Mouse (Mus musculus) gastrocnemius, adult 2 months (tissue): ENCODE results near the gene Fubp1. TPM values are rescaled to one million over a fixed set of nuclear protein-coding genes. Genes with fewer than 3 reads are reported as not detected.

Experiments used
- DNase-seq: peaks from one replicate; pipeline ENCODE4 v3.0.0; 2022
- H3K27ac ChIP-seq: fragments of 200-600 bp; 2 replicates; pipeline ENCODE4 v1.8.1; 2022; ENCODE audit warnings: mild to moderate bottlenecking
- H3K4me3 ChIP-seq: fragments of 200-600 bp; 2 replicates; pipeline ENCODE4 v1.8.1; 2022; ENCODE audit warnings: mild to moderate bottlenecking, moderate library complexity
- CTCF ChIP-seq: fragments of 200-600 bp; IDR thresholded peaks from 2 replicates; pipeline ENCODE4 v1.8.1; 2022; ENCODE audit warnings: antibody characterized with exemption, mild to moderate bottlenecking, moderate library complexity
- intact Hi-C: fragments of 180-260 bp; cut with DNase I; formaldehyde crosslinking; loops from one replicate; pipeline ENCODE4 v1.15.1; 2025
- long read RNA-seq, 2 experiments: library from polyadenylated mRNA; stranded (forward); transcript quantifications; one replicate each; pipeline ENCODE4 v2.0.0; 2021
- total RNA-seq, 2 experiments: library from RNA; stranded (reverse); gene quantifications; 2 replicates each; pipeline ENCODE4 v1.2.3; 2021

Gene Fubp1
- total RNA-seq, result 10 to 100 TPM; 30.1 to 36.8 TPM
- long read RNA-seq, experiment 1, full-length matches to known transcripts, result 8 of 21 reads
- long read RNA-seq, experiment 1, partial matches to known transcripts, result 2 of 21 reads
- long read RNA-seq, experiment 1, other reads (novel, unspliced or antisense), result 11 of 21 reads
- long read RNA-seq, experiment 2, full-length matches to known transcripts, result 15 of 26 reads
- long read RNA-seq, experiment 2, partial matches to known transcripts, result 2 of 26 reads
- long read RNA-seq, experiment 2, other reads (novel, unspliced or antisense), result 9 of 26 reads

DNA sequence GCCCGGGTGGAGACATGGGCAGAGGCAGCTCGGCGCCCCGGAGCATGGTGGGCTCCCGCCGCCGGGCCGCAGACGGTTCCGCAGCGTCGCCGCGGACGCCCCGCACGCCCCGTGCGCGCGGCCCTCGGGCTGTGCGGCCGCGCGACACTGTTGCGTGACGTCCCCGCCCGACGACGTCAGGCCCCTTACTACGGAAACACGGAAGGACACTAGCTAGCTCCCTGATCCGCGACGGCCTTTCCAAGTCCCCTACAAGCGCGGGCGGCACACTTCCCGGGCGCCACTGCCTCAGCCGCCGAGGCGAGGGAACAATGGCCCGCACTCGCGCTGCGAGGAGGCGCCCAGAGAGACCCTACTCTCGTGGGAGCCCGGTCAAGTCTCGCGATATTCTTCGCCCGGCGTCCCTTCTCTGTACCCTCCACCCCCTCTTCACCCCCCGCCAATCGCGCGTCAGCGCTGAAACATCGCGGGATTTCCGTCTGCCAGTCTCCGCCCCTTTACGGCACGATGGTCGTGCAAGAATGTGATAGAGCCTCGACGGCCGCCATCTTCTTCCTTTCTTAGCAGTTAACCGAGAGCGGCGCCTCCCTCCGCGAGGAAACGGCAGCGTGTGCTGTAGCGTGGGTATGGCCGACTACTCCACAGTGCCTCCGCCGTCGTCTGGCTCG lies at the start of gene Fubp1, which contains the start of gene Dnajb4:
Gene Fubp1, plus strand, starts transcription at position 456 of the 668 bp plus-strand sequence.
Gene Dnajb4, minus strand, starts transcription at position 336 of the 668 bp plus-strand sequence.
- DNase-seq, result peak; percentile 100
- no peak for TF ChIP-seq CTCF
- peak within 1 kb of the TSS; percentile 100 for H3K27ac ChIP-seq
- intact Hi-C loops, result loop anchor here (2.0 to 5.0 kb wide), 2 partner anchors 17 to 98 kb away; no protein-coding TSS in a partner anchor
- peak within 1 kb of the TSS; percentile 79 for H3K4me3 ChIP-seq

DNA sequence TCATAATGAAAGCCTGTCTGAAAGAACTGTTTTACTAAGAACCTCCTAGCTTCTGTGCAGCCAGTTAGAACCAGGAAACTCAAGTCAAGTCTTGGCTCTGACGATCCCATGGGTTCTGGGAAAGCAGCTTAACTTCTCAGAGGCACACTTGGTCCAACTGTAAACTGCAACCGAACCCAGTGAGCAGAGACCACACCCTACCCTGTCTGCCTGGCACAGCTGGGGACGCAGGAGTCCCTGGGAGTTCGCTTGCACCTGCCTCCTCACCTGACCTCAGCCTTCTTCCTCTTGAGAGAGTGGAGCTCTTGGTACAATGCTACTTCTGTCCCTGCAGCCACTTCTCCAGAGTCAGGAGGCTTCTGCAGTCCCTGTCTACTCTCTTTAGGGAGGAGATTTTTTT lies 49.6 kb upstream of the Fubp1 start:
- intact Hi-C loops, result no loop called here
- DNase-seq, result no peak
- Histone ChIP-seq H3K27ac (no peak overlapping the region), H3K4me3 (no peak overlapping the region)
- TF ChIP-seq CTCF, result no peak

DNA sequence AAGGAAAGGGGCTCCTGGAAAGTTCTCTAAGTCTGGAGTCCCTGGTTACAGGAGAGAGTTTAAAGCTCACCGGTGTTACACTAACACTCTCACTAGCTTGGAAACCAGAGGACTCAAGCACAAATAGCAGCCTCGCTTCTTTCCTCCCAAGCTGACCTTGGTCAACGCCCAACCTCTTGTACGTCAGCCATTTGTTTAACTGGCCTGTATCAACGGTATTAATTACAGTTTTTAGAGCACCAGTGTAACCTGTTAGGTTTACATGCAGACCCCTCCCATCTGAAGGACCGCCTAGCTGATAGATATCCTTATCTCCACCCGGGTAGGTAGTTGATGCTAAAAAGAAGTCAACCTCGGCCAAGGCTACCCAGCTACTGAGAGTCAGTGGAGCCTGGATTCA lies 46.9 kb upstream of the Fubp1 start:
- Histone ChIP-seq H3K27ac (no peak overlapping the region), H3K4me3 (no peak overlapping the region)
- DNase-seq, result no peak
- intact Hi-C loops, result no loop called here
- TF ChIP-seq CTCF, result no peak

DNA sequence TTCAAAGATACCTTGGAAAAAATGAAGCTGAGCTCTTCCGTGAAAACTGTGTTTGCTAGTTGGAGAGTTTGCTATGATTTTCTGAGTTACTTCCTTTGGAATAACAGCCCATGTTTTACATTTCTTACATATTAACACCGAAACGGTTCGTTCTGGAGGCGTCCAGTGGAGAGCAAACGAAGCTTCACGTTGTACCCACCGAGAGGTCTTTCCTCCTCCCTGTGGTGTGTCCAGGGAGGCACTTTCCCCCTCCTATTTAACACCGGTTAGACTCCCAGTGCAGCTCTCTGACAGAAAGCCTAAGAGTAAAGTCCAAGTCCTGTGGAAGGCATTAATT lies 45.2 kb upstream of the Fubp1 start:
- Histone ChIP-seq H3K4me3 (peak overlapping the region; percentile 83), H3K27ac (no peak overlapping the region)
- DNase-seq, result no peak
- intact Hi-C loops, result no loop called here
- no peak for TF ChIP-seq CTCF

DNA sequence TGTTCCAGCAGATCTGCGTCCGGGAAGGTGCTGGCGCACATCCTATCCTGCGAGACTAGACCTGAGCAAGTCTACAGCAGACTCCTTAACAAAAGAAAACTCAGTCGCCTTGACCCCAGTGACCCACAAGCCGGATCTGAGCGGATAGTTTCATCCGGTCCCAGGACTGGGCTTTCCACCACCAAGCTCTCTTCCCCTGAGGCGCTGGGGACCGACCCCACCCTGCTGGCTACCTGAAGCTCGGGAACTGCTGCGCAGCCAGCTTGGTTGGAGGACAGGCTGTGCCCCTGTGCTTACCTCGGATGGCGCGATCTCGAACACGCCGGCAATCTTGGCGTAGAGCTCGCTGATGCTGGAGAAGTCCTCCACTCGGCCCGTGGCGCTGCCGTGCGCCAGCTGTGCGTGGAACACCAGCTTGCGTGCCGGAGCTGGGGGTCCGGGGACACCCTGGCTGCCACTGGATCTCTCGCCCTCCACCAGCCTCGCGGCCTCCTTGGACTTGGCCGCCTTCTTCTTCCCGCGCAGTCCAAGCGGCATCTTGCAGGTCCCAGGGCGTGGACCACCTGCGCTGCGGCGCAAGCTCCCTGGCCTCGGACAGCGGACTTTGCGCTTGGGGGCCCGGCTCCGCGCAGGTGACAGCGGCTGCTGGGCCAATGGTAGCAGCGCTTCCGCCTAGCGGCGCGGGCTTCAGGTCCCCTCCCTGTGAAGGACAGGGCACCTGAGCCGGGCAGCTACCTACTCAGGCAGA lies 44.7 kb upstream of the Fubp1 start:
- DNase-seq, result peak; percentile 38

DNA sequence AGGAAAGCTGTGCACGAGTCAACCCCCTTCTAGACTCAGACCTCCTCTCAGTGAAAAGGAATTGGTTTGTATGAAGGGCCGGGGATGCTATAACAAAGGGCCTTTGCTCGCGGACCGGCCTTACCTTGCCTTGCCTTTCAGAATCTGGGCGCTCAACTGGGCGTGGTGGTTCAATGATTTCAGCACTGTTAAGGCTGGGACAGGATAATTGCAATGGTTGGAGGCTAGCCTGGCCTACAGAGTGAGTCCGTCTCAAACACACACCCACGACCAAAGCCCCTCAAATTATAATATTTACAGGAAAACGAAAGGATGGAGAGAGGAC lies 44.2 kb upstream of the Fubp1 start, which contains the start of gene Gipc2:
Gene Gipc2, minus strand, starts transcription at position 132 of the 325 bp plus-strand sequence.
- intact Hi-C loops, result no loop called here
- TF ChIP-seq CTCF, result no peak

More for the DNA sequence above, 44.7 kb upstream of the Fubp1 start:
- Histone ChIP-seq H3K27ac (peak overlapping the region; percentile 72), H3K4me3 (peak overlapping the region; percentile 83)
- no peak for TF ChIP-seq CTCF
- intact Hi-C loops, result no loop called here

DNA sequence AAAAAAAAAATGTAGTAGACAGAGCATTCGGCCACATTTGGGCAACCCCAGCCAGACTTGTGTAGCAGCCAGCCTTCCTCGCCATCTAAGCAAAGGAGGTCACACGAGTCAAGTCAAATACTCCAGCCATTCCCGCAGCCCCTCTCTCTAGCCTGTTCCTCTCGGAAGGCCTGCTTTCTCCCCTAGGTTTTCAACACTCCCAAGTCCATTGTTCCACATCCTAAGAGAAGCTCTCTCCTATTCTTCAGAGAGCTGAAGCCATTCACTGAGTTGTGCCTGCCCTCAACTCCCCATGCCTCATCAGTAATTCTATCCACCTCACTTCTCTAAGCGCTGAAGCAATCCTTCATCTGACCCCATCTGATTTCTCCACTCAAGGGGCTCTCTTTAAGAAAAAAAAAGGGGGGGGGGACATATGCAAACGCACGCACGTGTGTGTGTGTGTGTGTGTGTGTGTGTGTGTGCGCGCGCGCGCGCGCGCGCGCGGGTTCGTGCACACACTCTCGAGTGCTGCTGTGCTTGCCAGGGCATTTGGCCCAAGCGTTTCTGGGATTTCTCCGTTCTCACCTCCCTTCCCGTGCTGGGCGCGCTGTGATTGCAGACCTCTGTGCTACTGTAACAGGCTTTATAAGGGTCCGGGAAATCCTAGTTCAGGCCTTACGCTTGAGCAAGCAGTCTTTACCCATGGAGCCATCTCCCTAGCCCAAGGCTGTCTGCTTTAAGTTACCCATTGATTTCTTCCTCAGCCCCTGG lies 43.3 kb upstream of the Fubp1 start:
- H3K27ac ChIP-seq, result no peak overlapping the region
- DNase-seq, result no peak
- intact Hi-C loops, result no loop called here
- peak overlapping the region; percentile 3 for H3K4me3 ChIP-seq
- no peak for TF ChIP-seq CTCF

More for the DNA sequence above, 44.2 kb upstream of the Fubp1 start, which contains the start of gene Gipc2:
- DNase-seq, result no peak
- Histone ChIP-seq H3K27ac (peak within 1 kb of the TSS; percentile 72), H3K4me3 (peak within 1 kb of the TSS; percentile 83)

DNA sequence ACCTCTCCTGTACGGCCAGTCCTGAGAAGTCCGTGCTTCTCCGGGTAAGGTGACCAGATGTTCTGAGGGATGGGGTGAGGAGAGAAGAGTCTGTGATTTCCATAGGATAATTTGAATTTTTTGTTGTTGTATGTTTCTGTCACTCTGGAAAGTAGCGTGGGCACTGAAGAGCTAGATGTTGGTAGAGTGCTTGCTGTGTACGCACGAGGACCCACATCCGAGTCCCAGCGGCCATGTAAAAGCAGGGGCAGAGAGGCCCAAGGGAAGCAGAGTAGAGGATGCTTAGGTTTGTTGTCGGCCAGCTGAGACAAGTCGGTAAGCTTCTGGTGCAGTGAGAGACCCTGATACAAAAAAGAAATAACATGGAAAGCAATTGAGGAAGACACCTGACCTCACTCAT lies 42.2 kb upstream of the Fubp1 start:
- no peak overlapping the region for H3K27ac ChIP-seq
- no peak for TF ChIP-seq CTCF
- no peak overlapping the region for H3K4me3 ChIP-seq
- no peak for DNase-seq
- intact Hi-C loops, result no loop called here

DNA sequence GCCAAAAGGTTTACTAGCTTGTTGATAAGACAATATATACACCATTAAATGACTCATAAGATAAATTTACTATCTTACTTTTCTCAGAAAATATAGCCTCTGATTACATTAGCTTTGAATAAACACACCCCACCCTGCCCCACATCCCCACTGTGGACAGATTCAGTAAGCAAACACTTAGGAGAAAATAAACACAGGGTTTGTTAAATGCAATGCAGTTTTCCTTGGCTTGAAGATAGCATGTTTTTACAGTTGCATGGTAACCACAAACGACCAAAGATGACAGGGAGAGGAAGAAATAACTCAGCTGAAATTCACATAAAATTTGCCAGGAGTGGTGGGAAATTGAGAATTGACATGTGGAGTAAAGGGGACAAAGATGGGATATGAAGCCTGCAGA lies 39.8 kb upstream of the Fubp1 start:
- no peak overlapping the region for H3K4me3 ChIP-seq
- no peak for TF ChIP-seq CTCF
- H3K27ac ChIP-seq, result no peak overlapping the region
- DNase-seq, result no peak
- intact Hi-C loops, result no loop called here

DNA sequence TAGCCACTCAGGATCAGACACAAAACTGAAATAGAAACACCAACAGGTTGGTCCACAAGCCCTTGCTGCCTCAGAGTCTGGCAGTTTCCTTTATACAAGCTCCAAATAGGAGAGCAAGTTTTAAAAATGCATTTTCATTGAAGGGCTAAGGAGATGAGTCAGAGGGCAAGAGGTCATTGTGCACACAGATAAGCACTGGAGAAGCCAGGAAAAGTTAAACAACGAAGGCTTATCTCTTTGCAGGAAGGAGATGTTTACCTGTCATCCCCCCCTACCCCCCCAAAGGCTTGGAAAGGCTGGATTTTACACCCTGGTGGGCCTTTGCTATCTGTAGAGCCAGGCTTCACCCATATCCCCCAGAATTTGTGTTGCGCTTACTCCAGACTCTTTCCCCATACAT lies 39.0 kb upstream of the Fubp1 start:
- TF ChIP-seq CTCF, result no peak
- intact Hi-C loops, result no loop called here
- Histone ChIP-seq H3K4me3 (no peak overlapping the region), H3K27ac (no peak overlapping the region)
- no peak for DNase-seq

DNA sequence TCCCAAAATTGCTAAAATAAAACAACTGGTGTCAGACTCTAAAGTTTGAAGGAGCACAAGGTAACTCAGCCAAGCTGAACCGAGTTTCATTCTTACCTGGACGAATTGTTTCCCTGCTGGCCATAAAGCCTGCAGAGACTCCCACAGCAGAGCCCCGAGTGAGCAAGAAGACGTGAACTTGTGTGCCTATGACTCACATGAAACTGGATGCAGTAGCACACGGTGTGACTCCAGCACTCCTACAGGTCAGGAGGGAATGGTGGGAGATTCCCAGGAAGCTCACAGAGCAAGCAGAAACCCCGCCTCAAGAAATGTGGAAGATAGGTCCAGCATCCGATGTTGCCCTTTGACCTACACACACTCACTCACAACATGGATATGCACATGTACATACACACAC lies 38.4 kb upstream of the Fubp1 start:
- Histone ChIP-seq H3K4me3 (no peak overlapping the region), H3K27ac (no peak overlapping the region)
- intact Hi-C loops, result no loop called here
- no peak for DNase-seq
- TF ChIP-seq CTCF, result no peak

DNA sequence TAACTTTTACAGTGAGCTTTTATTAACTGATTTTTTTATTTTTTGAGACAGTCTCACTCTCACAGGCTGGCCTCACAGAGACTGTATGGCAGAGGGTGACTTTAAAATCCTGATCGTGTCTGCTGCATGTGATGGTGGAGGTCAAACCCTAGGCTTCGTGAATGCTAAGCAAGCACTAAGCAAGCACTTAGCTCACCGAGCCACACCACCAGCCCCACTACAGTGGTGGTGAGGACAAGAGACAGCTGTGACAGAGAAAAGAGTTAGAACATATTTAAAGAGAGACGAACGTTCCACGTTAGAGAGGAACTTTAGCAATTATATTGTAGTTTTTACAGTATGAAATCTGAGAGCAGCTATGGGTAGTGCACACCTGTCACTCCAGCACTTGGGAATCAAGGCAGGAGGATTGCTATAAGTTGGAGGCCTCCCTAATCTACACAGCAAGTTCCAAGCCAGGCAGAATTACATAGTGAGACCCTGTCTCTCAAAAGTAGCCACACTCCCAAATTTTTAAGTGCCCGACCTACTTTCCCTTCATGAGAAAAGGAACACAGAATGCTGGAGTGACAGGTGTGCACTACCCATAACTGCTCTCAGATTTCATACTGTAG lies 37.8 kb upstream of the Fubp1 start:
- intact Hi-C loops, result no loop called here

More for the DNA sequence above, 37.8 kb upstream of the Fubp1 start:
- DNase-seq, result no peak
- no peak for TF ChIP-seq CTCF
- Histone ChIP-seq H3K27ac (no peak overlapping the region), H3K4me3 (no peak overlapping the region)
